Mouse (Mus musculus): ENCODE data around the gene Cd3d. TPM values are rescaled to one million over a fixed set of nuclear protein-coding genes. Genes with fewer than 3 reads are reported as not detected.

The Cd3d gene
- total RNA-seq, 2 experiments from 2014 or later: 0.21 TPM; not detected in 1

DNA sequence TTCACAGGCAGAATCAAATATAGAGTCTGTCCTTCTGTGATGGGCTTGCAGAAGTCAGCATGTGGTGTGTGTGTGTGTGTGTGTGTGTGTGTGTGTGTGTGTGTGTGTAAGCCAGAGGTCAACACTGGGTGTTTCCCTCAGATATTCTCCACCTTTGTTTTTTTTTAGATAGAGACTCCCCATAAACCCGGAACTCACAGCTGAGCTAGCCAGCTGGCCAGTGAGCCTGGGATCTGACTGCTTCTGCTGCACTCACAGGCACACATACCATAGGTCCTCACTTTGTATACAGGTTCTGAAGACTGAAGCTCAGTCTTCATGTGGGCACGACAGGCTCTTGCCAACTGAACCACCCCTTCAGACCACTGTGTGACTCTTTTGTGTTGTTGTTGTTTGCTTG is 50.7 kb downstream of the Cd3d start:
- ATAC-seq (replicated peaks; ENCODE audit: poor library complexity, severe bottlenecking): no peak

DNA sequence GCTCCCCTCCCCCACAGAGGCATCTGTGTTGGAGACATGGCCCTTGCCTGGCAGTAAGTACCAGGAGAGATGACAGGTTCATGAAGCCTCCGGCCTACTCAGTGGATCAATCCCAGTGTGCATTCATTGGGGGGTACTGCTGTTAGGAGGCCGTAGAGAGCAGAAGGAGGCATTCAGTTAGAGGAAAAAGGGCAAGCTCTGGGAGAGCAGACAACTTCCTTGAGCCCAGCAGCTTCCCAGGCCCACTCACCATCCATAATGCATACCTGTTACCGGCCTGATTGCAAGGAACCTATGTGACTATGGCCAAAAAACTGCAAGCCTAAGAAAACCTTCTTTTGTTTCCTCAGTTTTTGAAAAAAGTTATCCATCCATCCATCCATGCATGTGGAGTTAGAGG is 52.9 kb downstream of the Cd3d start:
- no peak for ATAC-seq (replicated peaks; ENCODE audit: poor library complexity, severe bottlenecking)

Other genes with a start within 250 kb of the Cd3d start
- 2.5 and 3.6 TPM in 2 replicates for gene Phldb1, start 246.6 kb upstream of the Cd3d start, total RNA-seq (2014; fragmentation: Nextera tagmentation)
- gene Phldb1, start 246.6 kb upstream of the Cd3d start, total RNA-seq (2017): 1.0 and 3.1 TPM in 2 replicates
- gene Arcn1, start 213.9 kb upstream of the Cd3d start, total RNA-seq (2014; fragmentation: Nextera tagmentation): 133 and 158 TPM in 2 replicates
- gene Arcn1, start 213.9 kb upstream of the Cd3d start, total RNA-seq (2017): 201 and 229 TPM in 2 replicates
- gene Ift46, start 213.9 kb upstream of the Cd3d start, total RNA-seq (2014; fragmentation: Nextera tagmentation): 19.8 and 43.7 TPM in 2 replicates
- gene Ift46, start 213.9 kb upstream of the Cd3d start, total RNA-seq (2017): 32.7 and 39.6 TPM in 2 replicates
- 1.6 TPM in 1 of 2 replicates, not detected in the other for gene Tmem25, start 182.5 kb upstream of the Cd3d start, total RNA-seq (2014; fragmentation: Nextera tagmentation)
- gene Tmem25, start 182.5 kb upstream of the Cd3d start, total RNA-seq (2017): 0.34 TPM in 1 of 2 replicates, not detected in the other
- not detected in 2 replicates for gene Ttc36, start 178.7 kb upstream of the Cd3d start, total RNA-seq (2014; fragmentation: Nextera tagmentation)
- gene Ttc36, start 178.7 kb upstream of the Cd3d start, total RNA-seq (2017): not detected in 2 replicates
- 83.6 and 93.1 TPM in 2 replicates for gene Kmt2a, start 100.5 kb upstream of the Cd3d start, total RNA-seq (2014; fragmentation: Nextera tagmentation)
- gene Kmt2a, start 100.5 kb upstream of the Cd3d start, total RNA-seq (2017): 7.4 and 10.8 TPM in 2 replicates
- gene Atp5l, start 61.0 kb upstream of the Cd3d start, total RNA-seq (2014; fragmentation: Nextera tagmentation): 710 and 961 TPM in 2 replicates
- 149 and 237 TPM in 2 replicates for gene Atp5l, start 61.0 kb upstream of the Cd3d start, total RNA-seq (2017)
- 37.9 and 49.8 TPM in 2 replicates for gene Ube4a, start 16.2 kb upstream of the Cd3d start, total RNA-seq (2014; fragmentation: Nextera tagmentation)
- gene Ube4a, start 16.2 kb upstream of the Cd3d start, total RNA-seq (2017): 25.6 and 28.5 TPM in 2 replicates
- gene Cd3g, start 1.4 kb upstream of the Cd3d start, total RNA-seq (2014; fragmentation: Nextera tagmentation): not detected in 2 replicates
- not detected in 2 replicates for gene Cd3g, start 1.4 kb upstream of the Cd3d start, total RNA-seq (2017)
- not detected in 2 replicates for gene Cd3e, start 27.8 kb downstream of the Cd3d start, total RNA-seq (2014; fragmentation: Nextera tagmentation)
- not detected in 2 replicates for gene Cd3e, start 27.8 kb downstream of the Cd3d start, total RNA-seq (2017)
- gene Mpzl2, start 58.0 kb downstream of the Cd3d start, total RNA-seq (2014; fragmentation: Nextera tagmentation): not detected in 2 replicates
- gene Mpzl2, start 58.0 kb downstream of the Cd3d start, total RNA-seq (2017): not detected in 2 replicates
- 0.19 TPM in 1 of 2 replicates, not detected in the other for gene Mpzl3, start 73.4 kb downstream of the Cd3d start, total RNA-seq (2014; fragmentation: Nextera tagmentation)
- 1.2 and 2.2 TPM in 2 replicates for gene Mpzl3, start 73.4 kb downstream of the Cd3d start, total RNA-seq (2017)
- 0.51 TPM in 1 of 2 replicates, not detected in the other for gene Jaml, start 97.4 kb downstream of the Cd3d start, total RNA-seq (2014; fragmentation: Nextera tagmentation)
- gene Jaml, start 97.4 kb downstream of the Cd3d start, total RNA-seq (2017): 2.4 and 3.4 TPM in 2 replicates
- not detected in 2 replicates for gene Scn2b, start 136.0 kb downstream of the Cd3d start, total RNA-seq (2014; fragmentation: Nextera tagmentation)
- gene Scn2b, start 136.0 kb downstream of the Cd3d start, total RNA-seq (2017): not detected in 2 replicates
- gene Scn4b, start 156.6 kb downstream of the Cd3d start, total RNA-seq (2014; fragmentation: Nextera tagmentation): not detected in 2 replicates
- not detected in 2 replicates for gene Scn4b, start 156.6 kb downstream of the Cd3d start, total RNA-seq (2017)
- not detected in 2 replicates for gene BC049352, start 200.2 kb downstream of the Cd3d start, total RNA-seq (2014; fragmentation: Nextera tagmentation)
- not detected in 2 replicates for gene BC049352, start 200.2 kb downstream of the Cd3d start, total RNA-seq (2017)
- not detected in 2 replicates for gene Tmprss4, start 222.3 kb downstream of the Cd3d start, total RNA-seq (2014; fragmentation: Nextera tagmentation)
- not detected in 2 replicates for gene Tmprss4, start 222.3 kb downstream of the Cd3d start, total RNA-seq (2017)